Mouse (Mus musculus) cerebellum, adult 2 months (tissue): ENCODE data around the gene Fkbp7. TPM values are rescaled to one million over a fixed set of nuclear protein-coding genes. Genes with fewer than 3 reads are reported as not detected.

Source experiments
- DNase-seq, 2 experiments: peaks; one replicate each; pipeline ENCODE4 v3.0.0; 2021
- H3K27ac ChIP-seq: fragments of 200-500 bp; 2 replicates; pipeline ENCODE4 v1.5.1; 2012; ENCODE audit warnings: low read length, control low read depth, inconsistent platforms; ENCODE audit not compliant: insufficient read depth
- H3K27me3 ChIP-seq: fragments of 200-500 bp; 2 replicates; pipeline ENCODE4 v1.6.1; 2012; ENCODE audit warnings: inconsistent platforms, mild to moderate bottlenecking, low read length, moderate library complexity; ENCODE audit not compliant: control insufficient read depth, insufficient read depth
- H3K4me1 ChIP-seq: fragments of 200-500 bp; 2 replicates; pipeline ENCODE4 v1.6.1; 2011; ENCODE audit warnings: low read length; ENCODE audit not compliant: control insufficient read depth, insufficient read depth
- H3K4me3 ChIP-seq: fragments of 200-500 bp; replicated peaks from 2 replicates; pipeline ENCODE3; 2011; ENCODE audit warnings: mild to moderate bottlenecking, low read depth, low read length, control low read depth; ENCODE audit not compliant: insufficient read depth
- CTCF ChIP-seq: fragments of 200-500 bp; IDR thresholded peaks from 2 replicates; pipeline ENCODE4 v1.5.1; 2011; ENCODE audit warnings: low read depth, mild to moderate bottlenecking, control low read depth, low read length, moderate library complexity, borderline replicate concordance; ENCODE audit not compliant: insufficient read depth
- POLR2A ChIP-seq: fragments of 200-500 bp; IDR thresholded peaks from 2 replicates; pipeline ENCODE4 v1.6.1; 2011; ENCODE audit warnings: low read length, control low read depth, borderline replicate concordance; ENCODE audit not compliant: insufficient read depth
- WGBS: fragments of 180-500 bp; shearing (Covaris S2); methylation state at CpG from one replicate; pipeline ENCODE4 v1.1.7; 2018; 5-methylcytosine and 5-hydroxymethylcytosine counted together
- polyA plus RNA-seq: library from polyadenylated mRNA; depleted of rRNA; stranded (reverse); fragments of >200 nt; gene quantifications from 2 replicates; pipeline ENCODE4 v1.2.3, GENCODE M21; 2012

The Fkbp7 gene
- polyA plus RNA-seq, 1 experiment: 8.9 TPM

- Histone ChIP-seq H3K4me1 (no peaks in the 10 kb centered on the region), H3K4me3 (peak overlapping the region; percentile 65), H3K27ac (no peak overlapping the region), H3K27me3 (no peaks in the 10 kb centered on the region)
- no peak for DNase-seq
- TF ChIP-seq POLR2A: no peak
- 9% methylated on average over 4 of the region's 4 CpGs for WGBS
Measured at GRCm38 (mm10) chr2:76675949-76676348, 3.0 kb upstream of the Fkbp7 start.

- peak in 1 of 2 experiments; percentile 30 for DNase-seq
- H3K4me3 ChIP-seq: peak overlapping the region; percentile 65
- no peak for TF ChIP-seq POLR2A
- no peak for TF ChIP-seq CTCF
- no peaks in the 10 kb centered on the region for H3K27me3 ChIP-seq
- no peak overlapping the region for H3K27ac ChIP-seq
- H3K4me1 ChIP-seq: no peaks in the 10 kb centered on the region
- under 1% methylated on average over 44 of the region's 44 CpGs for WGBS
Measured at GRCm38 (mm10) chr2:76675451-76675850, 2.5 kb upstream of the Fkbp7 start.

GRCm38 (mm10) chr2:76674725-76675427, 2.0 kb upstream of the Fkbp7 start, which contains the start of gene Plekha3:
Gene Plekha3 (plus strand): TSS chr2:76675281.
- 5% methylated on average over 46 of the region's 52 CpGs for WGBS
- peak; percentile 55; the same call in 1 of the 2 replicates for TF ChIP-seq POLR2A
- TF ChIP-seq CTCF: no peak

GRCm38 (mm10) chr2:76673472-76674081, 661 bp upstream of the Fkbp7 start:
- WGBS: 54% methylated on average over 7 of the region's 7 CpGs
- no peak overlapping the region for H3K27ac ChIP-seq
- no peaks in the 10 kb centered on the region for H3K27me3 ChIP-seq
- H3K4me1 ChIP-seq: no peaks in the 10 kb centered on the region
- peak overlapping the region; percentile 53 for H3K4me3 ChIP-seq
- DNase-seq: peak; percentile 31 to 37
- TF ChIP-seq POLR2A (no peak), CTCF (no peak)

More at GRCm38 (mm10) chr2:76674725-76675427, 2.0 kb upstream of the Fkbp7 start, which contains the start of gene Plekha3:
- Histone ChIP-seq H3K4me1 (no peaks in the 10 kb centered on the region), H3K4me3 (peak within 1 kb of the TSS; percentile 65), H3K27ac (peak within 1 kb of the TSS; percentile 62), H3K27me3 (no peaks in the 10 kb centered on the region)
- DNase-seq: peak; percentile 84 to 86

DNA sequence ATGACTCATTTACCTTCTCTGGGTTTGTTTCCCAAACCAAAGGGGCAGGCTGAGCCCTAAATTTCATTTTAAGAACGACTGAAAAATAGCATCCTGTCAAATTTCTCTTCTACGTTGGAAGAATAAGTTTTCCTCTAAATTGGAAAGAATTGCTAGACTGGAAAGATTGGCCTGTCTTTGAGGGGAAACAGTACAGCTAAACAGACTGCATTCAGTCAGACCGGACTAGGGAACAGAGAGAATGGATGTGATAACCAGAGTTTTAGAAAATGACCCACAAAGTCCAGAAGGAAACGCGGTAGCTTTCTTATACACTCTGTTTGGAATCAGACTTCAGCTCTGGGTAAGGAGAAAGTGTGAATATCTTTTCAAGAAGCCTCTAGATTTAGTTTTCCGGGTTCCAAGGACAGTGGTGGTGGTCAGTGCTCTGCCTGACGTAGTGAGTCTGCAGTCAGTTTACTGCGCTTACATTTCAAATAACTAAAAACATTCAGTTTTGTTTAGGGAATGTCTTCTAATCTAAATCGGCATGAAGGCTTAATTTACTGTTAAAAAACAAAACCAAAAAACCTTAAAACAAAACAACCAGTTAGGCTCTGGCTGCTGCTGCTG, 676 bp downstream of the Fkbp7 start:
- DNase-seq: no peak
- Histone ChIP-seq H3K27ac (no peak overlapping the region), H3K4me1 (no peaks in the 10 kb centered on the region), H3K4me3 (peak overlapping the region; percentile 53), H3K27me3 (no peaks in the 10 kb centered on the region)
- WGBS: 19% methylated on average over 9 of the region's 9 CpGs
- TF ChIP-seq POLR2A (no peak), CTCF (no peak)

- H3K4me3 ChIP-seq: no peak overlapping the region
Measured at GRCm38 (mm10) chr2:76671641-76672040, 1.3 kb downstream of the Fkbp7 start.

GRCm38 (mm10) chr2:76667200-76667599, 5.7 kb downstream of the Fkbp7 start:
- no peak overlapping the region for H3K4me3 ChIP-seq
- no peak for DNase-seq
- WGBS: 42% methylated on average over 5 of the region's 5 CpGs
- no peaks in the 10 kb centered on the region for H3K27me3 ChIP-seq
- H3K27ac ChIP-seq: no peak overlapping the region
- H3K4me1 ChIP-seq: no peaks in the 10 kb centered on the region
- TF ChIP-seq CTCF: no peak
- TF ChIP-seq POLR2A: no peak

More at GRCm38 (mm10) chr2:76671641-76672040, 1.3 kb downstream of the Fkbp7 start:
- no peaks in the 10 kb centered on the region for H3K4me1 ChIP-seq
- TF ChIP-seq CTCF (no peak), POLR2A (no peak)
- WGBS: 70% methylated on average over 6 of the region's 6 CpGs
- no peak overlapping the region for H3K27ac ChIP-seq
- H3K27me3 ChIP-seq: no peaks in the 10 kb centered on the region
- no peak for DNase-seq
